Mouse (Mus musculus) heart, postnatal 0 days (tissue): Measurements from ENCODE around the gene Slc7a5. TPM values are rescaled to one million over a fixed set of nuclear protein-coding genes. Genes with fewer than 3 reads are reported as not detected.

Experiments
- ATAC-seq: fragments of 200-750 bp; cut with Nextera tagmentation; 2 replicates; pipeline ENCODE4 v1.8.0; 2017; ENCODE audit warnings: low read depth, moderate number of reproducible peaks, moderate library complexity; ENCODE audit not compliant: insufficient read depth
- DNase-seq: peaks from one replicate; pipeline ENCODE4 v3.0.0-alpha.2; 2016; ENCODE audit warnings: low spot score
- H3K27ac ChIP-seq: fragments of 300-500 bp; sonication (generic); 2 replicates; pipeline ENCODE4 v1.5.1; 2014; ENCODE audit warnings: low read depth, mild to moderate bottlenecking
- H3K27me3 ChIP-seq: fragments of 300-500 bp; sonication (generic); 2 replicates; pipeline ENCODE4 v1.6.1; 2014; ENCODE audit warnings: low read length, mixed read lengths; ENCODE audit not compliant: control insufficient read depth, insufficient read depth
- H3K36me3 ChIP-seq: fragments of 300-500 bp; sonication (generic); replicated peaks from 2 replicates; pipeline ENCODE4 v1.6.1; 2014; ENCODE audit warnings: low read length, mixed read lengths; ENCODE audit not compliant: control insufficient read depth, insufficient read depth
- H3K4me1 ChIP-seq: fragments of 300-500 bp; sonication (generic); 2 replicates; pipeline ENCODE4 v1.6.1; 2014; ENCODE audit warnings: antibody characterized with exemption; ENCODE audit not compliant: control insufficient read depth, insufficient read depth
- H3K4me2 ChIP-seq: fragments of 300-500 bp; sonication (generic); 2 replicates; pipeline ENCODE4 v1.6.1; 2014; ENCODE audit warnings: low read depth, mild to moderate bottlenecking, low read length, moderate library complexity
- H3K4me3 ChIP-seq: fragments of 300-500 bp; sonication (generic); 2 replicates; pipeline ENCODE4 v1.5.1; 2014; ENCODE audit warnings: low read depth, low read length
- H3K9ac ChIP-seq: fragments of 300-500 bp; sonication (generic); replicated peaks from 2 replicates; pipeline ENCODE4 v1.6.1; 2014; ENCODE audit warnings: low read depth, low read length, mixed read lengths
- H3K9me3 ChIP-seq: fragments of 300-500 bp; sonication (generic); replicated peaks from 2 replicates; pipeline ENCODE4 v1.6.1; 2016; ENCODE audit warnings: low read length; ENCODE audit not compliant: control insufficient read depth
- CTCF ChIP-seq: IDR thresholded peaks from 2 replicates; pipeline ENCODE4 v1.5.1; 2016; ENCODE audit warnings: antibody characterized with exemption, control low read depth, low read depth
- EP300 ChIP-seq: IDR thresholded peaks from 2 replicates; pipeline ENCODE4 v1.6.1; 2016; ENCODE audit warnings: antibody characterized with exemption, low read depth
- WGBS: fragments of 180-500 bp; shearing (Covaris S2); extraction: QIAGEN DNeasy Blood & Tissue Kit; methylation state at CpG from one replicate; pipeline ENCODE4 v1.1.7; 2014; 5-methylcytosine and 5-hydroxymethylcytosine counted together
- polyA plus RNA-seq: library from polyadenylated mRNA; unstranded; fragments of >200 nt; fragmentation: Nextera tagmentation; extraction: Ambion mirVana; gene quantifications from 2 replicates; pipeline ENCODE4 v1.2.1, GENCODE M21; 2015
- total RNA-seq: library from RNA; depleted of rRNA; stranded (reverse); fragments of >200 nt; gene quantifications from 2 replicates; pipeline ENCODE4 v1.2.3, GENCODE M21; 2014; ENCODE audit warnings: low replicate concordance

Gene Slc7a5
- total and polyA plus RNA-seq, 2 experiments from 2014 or later: 7.1 to 24.7 TPM

- Histone ChIP-seq H3K27ac (no peak overlapping the region), H3K27me3 (no peaks in the 10 kb centered on the region), H3K4me2 (no peak overlapping the region), H3K36me3 (no peaks in the 10 kb centered on the region; the same call in 1 of the 2 replicates), H3K9me3 (no peaks in the 10 kb centered on the region), H3K4me1 (peaks cover 31% of the 10 kb centered on the region), H3K4me3 (no peak overlapping the region), H3K9ac (no peak overlapping the region)
- ATAC-seq: no peak
- no peak for TF ChIP-seq CTCF
- TF ChIP-seq EP300: no peak
- no peak for DNase-seq
- WGBS: 91% methylated on average over 7 of the region's 7 CpGs
Measured at GRCm38 (mm10) chr8:121877828-121878480, 29.5 kb downstream of the Slc7a5 start.

GRCm38 (mm10) chr8:121877212-121877611, 30.3 kb downstream of the Slc7a5 start:
- ATAC-seq: no peak
- H3K4me1 ChIP-seq: peaks cover 33% of the 10 kb centered on the region
- no peaks in the 10 kb centered on the region for H3K9me3 ChIP-seq
- no peak overlapping the region for H3K9ac ChIP-seq
- DNase-seq: no peak
- H3K27ac ChIP-seq: no peak overlapping the region
- no peak overlapping the region for H3K4me3 ChIP-seq
- WGBS: 37% methylated on average over 5 of the region's 5 CpGs
- TF ChIP-seq CTCF (no peak), EP300 (no peak)
- H3K36me3 ChIP-seq: no peaks in the 10 kb centered on the region
- no peaks in the 10 kb centered on the region for H3K27me3 ChIP-seq
- no peak overlapping the region for H3K4me2 ChIP-seq

GRCm38 (mm10) chr8:121875517-121875916, 32.0 kb downstream of the Slc7a5 start:
- no peak overlapping the region for H3K4me2 ChIP-seq
- H3K9me3 ChIP-seq: no peaks in the 10 kb centered on the region
- DNase-seq (peak; percentile 42), ATAC-seq (peak; percentile 37)
- TF ChIP-seq EP300 (no peak), CTCF (no peak)
- no peak overlapping the region for H3K4me3 ChIP-seq
- peak overlapping the region; percentile 39; the same call in 1 of the 2 replicates for H3K27ac ChIP-seq
- peaks cover 25% of the 10 kb centered on the region for H3K4me1 ChIP-seq
- no peaks in the 10 kb centered on the region for H3K27me3 ChIP-seq
- 38% methylated on average over 9 of the region's 9 CpGs for WGBS
- H3K36me3 ChIP-seq: no peaks in the 10 kb centered on the region
- 0 out of 2 replicates have a peak overlapping the region, but pooled peaks have one; percentile 3 for H3K9ac ChIP-seq

GRCm38 (mm10) chr8:121875045-121875444, 32.4 kb downstream of the Slc7a5 start:
- no peak overlapping the region for H3K4me3 ChIP-seq
- H3K4me1 ChIP-seq: peaks cover 24% of the 10 kb centered on the region
- peak overlapping the region; percentile 39; the same call in 1 of the 2 replicates for H3K27ac ChIP-seq
- no peak overlapping the region for H3K4me2 ChIP-seq
- no peak for ATAC-seq
- 0 out of 2 replicates have a peak overlapping the region, but pooled peaks have one; percentile 3 for H3K9ac ChIP-seq
- H3K36me3 ChIP-seq: no peaks in the 10 kb centered on the region
- no peak for TF ChIP-seq CTCF
- no peak for TF ChIP-seq EP300
- no peaks in the 10 kb centered on the region for H3K27me3 ChIP-seq
- DNase-seq: no peak
- H3K9me3 ChIP-seq: no peaks in the 10 kb centered on the region
- 25% methylated on average over 3 of the region's 3 CpGs for WGBS

GRCm38 (mm10) chr8:121874031-121874430, 33.5 kb downstream of the Slc7a5 start:
- no peak overlapping the region for H3K4me2 ChIP-seq
- peaks cover 24% of the 10 kb centered on the region for H3K4me1 ChIP-seq
- H3K4me3 ChIP-seq: no peak overlapping the region
- H3K36me3 ChIP-seq: no peaks in the 10 kb centered on the region
- ATAC-seq: peak; percentile 74
- H3K27ac ChIP-seq: no peak overlapping the region
- no peaks in the 10 kb centered on the region for H3K9me3 ChIP-seq
- TF ChIP-seq CTCF (peak; percentile 91), EP300 (no peak)
- 36% methylated on average over 9 of the region's 9 CpGs for WGBS
- DNase-seq: peak; percentile 79
- H3K27me3 ChIP-seq: no peaks in the 10 kb centered on the region
- H3K9ac ChIP-seq: no peak overlapping the region
